Mouse (Mus musculus) neural tube, embryonic 11.5 days (tissue): Measurements from ENCODE around the gene Ripply3. TPM values are rescaled to one million over a fixed set of nuclear protein-coding genes. Genes with fewer than 3 reads are reported as not detected.

ENCODE experiments used
- ATAC-seq: fragments of 200-750 bp; cut with Nextera tagmentation; 2 replicates; pipeline ENCODE4 v1.8.0; 2017; ENCODE audit warnings: moderate number of reproducible peaks, mild to moderate bottlenecking, moderate TSS enrichment, moderate library complexity; ENCODE audit not compliant: insufficient read depth, low FRiP score, low TSS enrichment
- DNase-seq: peaks from one replicate; pipeline ENCODE4 v3.0.0-alpha.2; 2015; ENCODE audit warnings: low spot score
- H3K27ac ChIP-seq: fragments of 300-500 bp; sonication (generic); 2 replicates; pipeline ENCODE4 v1.5.1; 2014; ENCODE audit warnings: low read depth, mild to moderate bottlenecking, low read length
- H3K27me3 ChIP-seq: fragments of 300-500 bp; sonication (generic); 2 replicates; pipeline ENCODE4 v1.6.1; 2014; ENCODE audit warnings: mild to moderate bottlenecking, low read length, mixed read lengths; ENCODE audit not compliant: control insufficient read depth, insufficient read depth
- H3K36me3 ChIP-seq: fragments of 300-500 bp; sonication (generic); 2 replicates; pipeline ENCODE4 v1.6.1; 2014; ENCODE audit warnings: mild to moderate bottlenecking, low read length, moderate library complexity, mixed read lengths; ENCODE audit not compliant: control insufficient read depth, insufficient read depth
- H3K4me1 ChIP-seq: fragments of 300-500 bp; sonication (generic); 2 replicates; pipeline ENCODE4 v1.6.1; 2014; ENCODE audit warnings: low read length, mixed read lengths; ENCODE audit not compliant: control insufficient read depth, insufficient read depth
- H3K4me2 ChIP-seq: fragments of 300-500 bp; sonication (generic); 2 replicates; pipeline ENCODE4 v1.6.1; 2014; ENCODE audit warnings: low read depth, mild to moderate bottlenecking, moderate library complexity
- H3K4me3 ChIP-seq: fragments of 300-500 bp; sonication (generic); 2 replicates; pipeline ENCODE4 v1.5.1; 2014; ENCODE audit warnings: low read depth, low read length
- H3K9ac ChIP-seq: fragments of 300-500 bp; sonication (generic); 2 replicates; pipeline ENCODE4 v1.6.1; 2014; ENCODE audit warnings: mild to moderate bottlenecking, low read length
- H3K9me3 ChIP-seq: fragments of 300-500 bp; sonication (generic); 2 replicates; pipeline ENCODE4 v1.6.1; 2016; ENCODE audit warnings: low read length; ENCODE audit not compliant: control insufficient read depth
- WGBS: fragments of 180-500 bp; shearing (Covaris S2); extraction: QIAGEN DNeasy Blood & Tissue Kit; methylation state at CpG from one replicate; pipeline ENCODE4 v1.1.7; 2014; 5-methylcytosine and 5-hydroxymethylcytosine counted together
- polyA plus RNA-seq: library from polyadenylated mRNA; unstranded; fragments of >200 nt; fragmentation: Nextera tagmentation; extraction: Ambion mirVana; gene quantifications from 2 replicates; pipeline ENCODE4 v1.2.1, GENCODE M21; 2014

Gene Ripply3
- polyA plus RNA-seq, 1 experiment from 2014 or later: 5.9 TPM

GRCm38 (mm10) chr16:94299210-94299609, 29.0 kb upstream of the Ripply3 start:
- ATAC-seq (no peak), DNase-seq (no peak)
- Histone ChIP-seq H3K27ac (no peak overlapping the region), H3K36me3 (no peaks in the 10 kb centered on the region), H3K4me3 (no peak overlapping the region), H3K27me3 (no peaks in the 10 kb centered on the region), H3K4me1 (peaks cover 13% of the 10 kb centered on the region), H3K4me2 (no peak overlapping the region), H3K9me3 (no peaks in the 10 kb centered on the region), H3K9ac (no peak overlapping the region)
- WGBS: 65% methylated on average over 4 of the region's 4 CpGs

- WGBS: 93% methylated on average over 4 of the region's 4 CpGs
- Histone ChIP-seq H3K27ac (no peak overlapping the region), H3K4me2 (no peak overlapping the region), H3K27me3 (no peaks in the 10 kb centered on the region), H3K9me3 (no peaks in the 10 kb centered on the region; the same call in 1 of the 2 replicates), H3K36me3 (no peaks in the 10 kb centered on the region), H3K4me3 (no peak overlapping the region), H3K4me1 (peaks cover 13% of the 10 kb centered on the region), H3K9ac (no peak overlapping the region)
- DNase-seq (no peak), ATAC-seq (no peak)
Observed at GRCm38 (mm10) chr16:94301194-94301593, 27.0 kb upstream of the Ripply3 start.

- Histone ChIP-seq H3K27me3 (no peaks in the 10 kb centered on the region), H3K9ac (no peak overlapping the region), H3K36me3 (no peaks in the 10 kb centered on the region), H3K9me3 (no peaks in the 10 kb centered on the region; the same call in 1 of the 2 replicates), H3K4me2 (no peak overlapping the region), H3K27ac (no peak overlapping the region), H3K4me3 (no peak overlapping the region), H3K4me1 (peaks cover 13% of the 10 kb centered on the region)
- WGBS: 82% methylated on average over 5 of the region's 5 CpGs
- DNase-seq (no peak), ATAC-seq (no peak)
Observed at GRCm38 (mm10) chr16:94301696-94302095, 26.5 kb upstream of the Ripply3 start.

- ATAC-seq (peak; percentile 61; the same call in 1 of the 2 replicates), DNase-seq (peak; percentile 43)
- Histone ChIP-seq H3K4me1 (peaks cover 13% of the 10 kb centered on the region), H3K4me3 (no peak overlapping the region), H3K36me3 (no peaks in the 10 kb centered on the region), H3K9ac (peak overlapping the region; percentile 12), H3K27me3 (no peaks in the 10 kb centered on the region), H3K27ac (0 out of 2 replicates have a peak overlapping the region, but pooled peaks have one; percentile 7), H3K9me3 (no peaks in the 10 kb centered on the region; the same call in 1 of the 2 replicates), H3K4me2 (peak overlapping the region; percentile 37)
- WGBS: 5% methylated on average over 30 of the region's 30 CpGs
Observed at GRCm38 (mm10) chr16:94302274-94303202, 25.7 kb upstream of the Ripply3 start.

GRCm38 (mm10) chr16:94303203-94303535, 25.1 kb upstream of the Ripply3 start:
- Histone ChIP-seq H3K27me3 (no peaks in the 10 kb centered on the region), H3K9me3 (no peaks in the 10 kb centered on the region; the same call in 1 of the 2 replicates), H3K4me1 (peaks cover 15% of the 10 kb centered on the region), H3K4me3 (no peak overlapping the region), H3K4me2 (peak overlapping the region; percentile 37), H3K27ac (no peak overlapping the region), H3K36me3 (no peaks in the 10 kb centered on the region), H3K9ac (peak overlapping the region; percentile 12; the same call in 1 of the 2 replicates)
- DNase-seq: no peak
- ATAC-seq: no peak
- WGBS: 35% methylated on average over 6 of the region's 6 CpGs

GRCm38 (mm10) chr16:94307526-94307925, 20.7 kb upstream of the Ripply3 start:
- Histone ChIP-seq H3K4me2 (no peak overlapping the region), H3K4me3 (no peak overlapping the region), H3K36me3 (no peaks in the 10 kb centered on the region), H3K4me1 (peaks cover 11% of the 10 kb centered on the region), H3K27me3 (no peaks in the 10 kb centered on the region), H3K27ac (no peak overlapping the region), H3K9ac (no peak overlapping the region), H3K9me3 (no peaks in the 10 kb centered on the region; the same call in 1 of the 2 replicates)
- DNase-seq (no peak), ATAC-seq (no peak; the same call in 1 of the 2 replicates)
- 42% methylated on average over 6 of the region's 6 CpGs for WGBS

- Histone ChIP-seq H3K27me3 (no peaks in the 10 kb centered on the region), H3K4me1 (peaks cover 7% of the 10 kb centered on the region), H3K4me2 (no peak overlapping the region), H3K27ac (no peak overlapping the region), H3K36me3 (no peaks in the 10 kb centered on the region), H3K4me3 (no peak overlapping the region), H3K9ac (no peak overlapping the region), H3K9me3 (no peaks in the 10 kb centered on the region; the same call in 1 of the 2 replicates)
- 31% methylated on average over 6 of the region's 6 CpGs for WGBS
- ATAC-seq (peak; percentile 35; the same call in 1 of the 2 replicates), DNase-seq (peak; percentile 58)
Observed at GRCm38 (mm10) chr16:94307942-94308341, 20.3 kb upstream of the Ripply3 start.

GRCm38 (mm10) chr16:94309025-94309424, 19.2 kb upstream of the Ripply3 start:
- no peaks in the 10 kb centered on the region for H3K27me3 ChIP-seq
- WGBS: 91% methylated on average over 4 of the region's 4 CpGs
- H3K4me3 ChIP-seq: no peak overlapping the region
- no peak overlapping the region for H3K9ac ChIP-seq
- H3K27ac ChIP-seq: no peak overlapping the region
- no peak for ATAC-seq
- no peak overlapping the region for H3K4me2 ChIP-seq
- no peaks in the 10 kb centered on the region; the same call in 1 of the 2 replicates for H3K9me3 ChIP-seq
- DNase-seq: no peak
- peaks cover 6% of the 10 kb centered on the region; the same call in 1 of the 2 replicates for H3K4me1 ChIP-seq
- no peaks in the 10 kb centered on the region for H3K36me3 ChIP-seq
